Mouse (Mus musculus) lung, postnatal 0 days (tissue): ENCODE results near the gene Lad1.

Experiments used
- CTCF ChIP-seq: IDR thresholded peaks from 2 replicates; pipeline ENCODE4 v1.5.1; 2016; ENCODE audit warnings: antibody characterized with exemption, mild to moderate bottlenecking
- EP300 ChIP-seq: IDR thresholded peaks from 2 replicates; pipeline ENCODE4 v1.6.1; 2016; ENCODE audit warnings: antibody characterized with exemption, mild to moderate bottlenecking, control low read depth

DNA sequence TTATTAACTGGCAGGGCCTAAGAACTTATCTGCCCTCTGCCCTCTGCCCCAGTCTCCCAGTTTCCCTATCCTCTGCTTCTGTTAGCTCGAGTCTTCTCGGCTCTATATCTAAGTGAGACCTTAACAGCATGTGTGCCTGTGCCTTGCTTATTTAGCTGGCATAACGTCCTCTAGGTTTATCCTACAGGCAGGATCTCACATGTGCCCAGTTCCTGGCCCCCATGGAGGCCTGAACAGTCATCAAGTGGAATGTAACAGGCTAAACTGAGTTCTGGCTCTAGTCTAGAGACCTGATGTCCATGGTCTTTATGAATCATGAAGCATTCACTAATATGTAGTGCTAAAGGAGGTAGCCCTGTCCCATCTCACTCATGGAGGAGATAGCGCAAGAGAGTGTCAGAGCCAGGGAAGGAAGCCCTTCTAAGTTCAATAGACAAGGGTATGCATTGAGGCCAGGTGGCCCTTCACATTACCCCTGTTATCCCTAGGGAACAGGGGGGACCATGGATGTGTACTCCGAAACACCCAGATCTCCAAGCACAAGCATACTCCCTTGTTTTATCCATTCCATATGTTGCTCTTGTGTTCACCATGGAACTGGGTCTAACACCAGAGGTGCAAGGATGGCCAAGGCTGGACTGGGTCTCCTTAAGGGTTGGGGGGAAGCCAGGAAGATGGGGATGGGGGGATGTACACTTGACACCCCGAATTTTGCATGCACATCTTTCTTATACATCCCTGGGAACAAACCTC is 36.4 kb downstream of the Lad1 start:
- TF ChIP-seq CTCF (no peak), EP300 (no peak)
